Mouse (Mus musculus): ENCODE results near the gene Pecr.

- peak; percentile 97 for TF ChIP-seq POLR2A (IDR thresholded peaks at IDR 0.05; ENCODE audit: low read depth, low read length)
- TF ChIP-seq CTCF (IDR thresholded peaks at IDR 0.05; ENCODE audit: borderline replicate concordance, insufficient read depth, low read length): no peak
These were observed 57.8 kb downstream of the Pecr start for GRCm38 (mm10) chr1:72226172-72226886.

All from embryonic fibroblast, embryonic 13.5 days (primary cell).